Comparison of ENCODE assay signal across 8 mouse cellular contexts in the genomic region with DNA sequence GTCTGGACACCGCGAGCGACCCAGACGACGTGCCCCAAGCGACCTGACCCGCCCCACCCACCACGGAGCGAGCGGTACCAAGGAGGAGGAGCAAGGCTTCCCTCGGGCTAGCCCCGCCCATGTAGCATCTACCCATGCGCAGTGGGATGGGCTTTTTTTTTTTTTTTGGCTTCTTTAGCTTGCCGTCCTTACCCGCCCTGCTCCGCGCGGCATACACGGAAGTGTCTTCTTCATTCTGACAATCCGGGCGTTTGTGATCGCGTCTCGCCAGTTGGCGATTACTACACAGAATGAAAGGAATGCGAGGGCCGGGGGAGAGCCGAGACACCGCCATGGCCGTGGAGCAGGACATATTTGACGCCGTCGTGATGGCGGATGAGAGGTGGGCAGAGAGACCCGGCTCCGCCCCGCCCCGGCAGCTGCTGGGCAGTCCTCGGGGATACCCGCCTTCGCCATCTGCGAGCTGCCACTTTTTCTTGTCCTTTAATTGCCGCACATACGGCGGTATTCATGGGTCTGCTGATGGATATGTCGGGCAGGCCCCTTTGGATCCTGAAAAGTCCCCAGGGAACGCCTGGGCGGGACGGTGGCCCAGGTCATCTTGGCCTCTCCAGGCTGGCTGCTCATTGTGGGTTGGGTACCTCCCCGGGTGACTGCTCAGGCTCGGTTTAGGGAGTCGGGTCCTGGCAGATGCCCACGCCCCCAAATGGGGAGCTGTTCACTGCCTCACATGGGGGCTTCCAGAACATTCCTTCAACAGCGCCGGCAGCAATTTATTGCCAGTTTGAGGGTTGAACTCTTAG. TPM values are rescaled to one million over a fixed set of nuclear protein-coding genes. Genes with fewer than 3 reads are reported as not detected.
A peak's percentile ranks its signal among the peaks of the same experiment; 100 is the strongest.
DNase-seq lines count a peak whose midpoint lies in the region; ATAC-seq lines count a peak whose summit lies in the region.

A gene (plus strand): TSS at position 153 of the 803 bp plus-strand sequence.

- H3K9me3 ChIP-seq in heart, embryonic 13.5 days = no peaks in the 10 kb centered on the region
- no peaks in the 10 kb centered on the region for H3K9me3 ChIP-seq in liver, embryonic 15.5 days (replicated peaks)
- no peaks in the 10 kb centered on the region for H3K9me3 ChIP-seq in neural tube, embryonic 12.5 days

- peak within 1 kb of the TSS; percentile 88 for H3K4me3 ChIP-seq in brown adipose tissue, adult 24 weeks (ENCODE audit: insufficient read depth, low read depth, low read length)
- H3K4me3 ChIP-seq in heart, embryonic 13.5 days = peak within 1 kb of the TSS; percentile 91
- peak within 1 kb of the TSS; percentile 91 for H3K4me3 ChIP-seq in liver, embryonic 15.5 days (replicated peaks)
- peak within 1 kb of the TSS; percentile 79 for H3K4me3 ChIP-seq in neural tube, embryonic 12.5 days

- ATAC-seq in heart, embryonic 13.5 days (ENCODE audit: extremely low read depth, insufficient number of reproducible peaks, low FRiP score, low TSS enrichment) = peak; percentile 91
- ATAC-seq in liver, embryonic 15.5 days (ENCODE audit: insufficient read depth) = peak; percentile 96
- ATAC-seq in neural tube, embryonic 12.5 days (ENCODE audit: low FRiP score, low read depth) = peak; percentile 90

- H3K36me3 ChIP-seq in heart, embryonic 13.5 days = peaks cover 36% of the 10 kb centered on the region
- H3K36me3 ChIP-seq in liver, embryonic 15.5 days (replicated peaks) = peaks cover 26% of the 10 kb centered on the region
- peaks cover 28% of the 10 kb centered on the region for H3K36me3 ChIP-seq in neural tube, embryonic 12.5 days

- H3K4me1 ChIP-seq in brown adipose tissue, adult 24 weeks (ENCODE audit: control insufficient read depth, insufficient read depth, insufficient read length, low read length) = 0 out of 2 replicates have a peak, but pooled peaks cover 4% of the 10 kb centered on the region
- H3K4me1 ChIP-seq in heart, embryonic 13.5 days = peaks cover 15% of the 10 kb centered on the region
- H3K4me1 ChIP-seq in liver, embryonic 15.5 days (replicated peaks) = peaks cover 20% of the 10 kb centered on the region
- peaks cover 10% of the 10 kb centered on the region for H3K4me1 ChIP-seq in neural tube, embryonic 12.5 days

- DNase-seq in CD8-positive naive resting alpha-beta T cell, adult 2 months (ENCODE audit: low read depth in 2 of 2, low spot score in 2 of 2) = peak; percentile 82 to 93
- peak; percentile 46 for DNase-seq in fat pad, adult 2 months (ENCODE audit: extremely low read depth, low read depth, low spot score)
- DNase-seq in kidney, postnatal 14 days = peak; percentile 94
- DNase-seq in telencephalon, adult 2 months (ENCODE audit: low read depth, low spot score) = peak; percentile 95

- under 1% methylated on average over 55 of the region's 55 CpGs for whole genome bisulfite sequencing in heart, embryonic 13.5 days
- WGBS in liver, embryonic 15.5 days (ENCODE audit: insufficient replicate concordance) = under 1% methylated on average over 55 of the region's 55 CpGs
- WGBS in neural tube, embryonic 12.5 days = 1% methylated on average over 55 of the region's 55 CpGs

- peak within 1 kb of the TSS; percentile 94 for H3K27ac ChIP-seq in brown adipose tissue, adult 24 weeks (replicated peaks; ENCODE audit: low read depth, low read length)
- peak within 1 kb of the TSS; percentile 73 for H3K27ac ChIP-seq in heart, embryonic 13.5 days (replicated peaks)
- peak within 1 kb of the TSS; percentile 71 for H3K27ac ChIP-seq in liver, embryonic 15.5 days (replicated peaks)
- peak within 1 kb of the TSS; percentile 79 for H3K27ac ChIP-seq in neural tube, embryonic 12.5 days

- H3K4me2 ChIP-seq in heart, embryonic 13.5 days = peak within 1 kb of the TSS; percentile 97
- H3K4me2 ChIP-seq in liver, embryonic 15.5 days = peak within 1 kb of the TSS; percentile 93
- H3K4me2 ChIP-seq in neural tube, embryonic 12.5 days (replicated peaks) = peak within 1 kb of the TSS; percentile 95

- no peaks in the 10 kb centered on the region for H3K27me3 ChIP-seq in heart, embryonic 13.5 days (replicated peaks)
- H3K27me3 ChIP-seq in liver, embryonic 15.5 days = 0 out of 2 replicates have a peak, but pooled peaks cover 4% of the 10 kb centered on the region
- no peaks in the 10 kb centered on the region for H3K27me3 ChIP-seq in neural tube, embryonic 12.5 days (replicated peaks)

- H3K9ac ChIP-seq in heart, embryonic 13.5 days = peak within 1 kb of the TSS; percentile 92
- peak within 1 kb of the TSS; percentile 80 for H3K9ac ChIP-seq in liver, embryonic 15.5 days
- H3K9ac ChIP-seq in neural tube, embryonic 12.5 days = peak within 1 kb of the TSS; percentile 78

RNA-seq across cellular contexts. Expression of the gene that starts here (rescaled TPM):
- 20.4 and 20.7 TPM in 2 replicates for polyA plus RNA-seq in brown adipose tissue, adult 24 weeks (2012; ENCODE audit: insufficient read depth, insufficient read length, missing spikeins)
- polyA plus RNA-seq in heart, embryonic 13.5 days (2015; fragmentation: Nextera tagmentation; extraction: Ambion mirVana) = 19.7 and 21.3 TPM in 2 replicates
- polyA plus RNA-seq in liver, embryonic 15.5 days (2015; fragmentation: Nextera tagmentation; extraction: Ambion mirVana) = 8.3 and 9.4 TPM in 2 replicates
- polyA plus RNA-seq in neural tube, embryonic 12.5 days (2016; fragmentation: Nextera tagmentation; extraction: Ambion mirVana) = 34.6 and 36.7 TPM in 2 replicates

Comparison
In these comparisons a context has a peak if more than half of its experiments do, and no peak if none do; other contexts are left out.
1. Peak in every context shown above with its lines: DNase-seq, ATAC-seq, H3K4me3 ChIP-seq and H3K27ac ChIP-seq.